Mouse (Mus musculus): ENCODE measurements around the gene Glt1d1.
A peak's percentile ranks its signal among the peaks of the same experiment; 100 is the strongest.

Glt1d1 gene

GRCm38 (mm10) chr5:127633188-127633587 is 1.1 kb downstream of the Glt1d1 start:
- DNase-seq: no peak

DNA sequence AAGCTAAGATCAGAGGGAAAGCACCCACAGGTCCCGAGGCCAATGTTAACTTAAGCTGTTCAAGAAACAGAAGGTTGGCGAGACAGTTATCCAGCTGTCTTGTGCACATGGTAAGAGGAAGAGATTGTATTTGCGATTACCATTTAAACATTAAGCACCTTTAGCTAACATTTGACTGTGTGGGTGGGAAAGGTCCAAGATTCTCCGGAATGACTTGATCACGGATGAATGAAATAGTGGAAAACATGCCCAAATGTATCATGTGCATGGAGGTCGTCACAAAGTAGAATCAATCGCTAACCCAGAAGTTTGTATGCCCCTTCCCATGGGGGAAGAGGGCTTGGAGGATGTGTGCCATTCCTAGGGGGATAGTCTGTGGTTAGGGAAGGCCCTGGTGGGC is 1.6 kb downstream of the Glt1d1 start:
- DNase-seq: no peak

GRCm38 (mm10) chr5:127637622-127638021 is 5.6 kb downstream of the Glt1d1 start:
- DNase-seq: peak; percentile 13

GRCm38 (mm10) chr5:127638177-127638576 is 6.1 kb downstream of the Glt1d1 start:
- no peak for DNase-seq

GRCm38 (mm10) chr5:127639067-127639605 is 7.1 kb downstream of the Glt1d1 start:
- no peak for DNase-seq

DNA sequence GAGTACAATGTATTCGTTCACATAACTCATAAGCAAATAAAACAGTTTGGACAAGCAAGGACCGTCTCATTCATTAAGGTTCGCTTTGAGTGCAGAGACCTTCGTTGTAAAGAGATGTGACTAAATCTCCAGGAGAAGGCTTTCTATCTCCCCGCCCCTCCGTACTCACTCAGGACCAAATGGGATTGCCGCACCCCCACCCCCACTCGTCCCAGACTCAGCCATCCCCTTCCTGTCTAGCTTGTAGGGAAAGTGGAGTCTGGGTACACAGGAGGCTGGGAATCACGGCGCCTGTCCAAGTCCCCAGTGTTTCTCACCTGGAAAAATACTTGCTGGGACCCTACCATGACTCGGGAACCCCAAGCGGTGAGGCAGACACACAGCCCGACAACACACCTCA is 7.6 kb downstream of the Glt1d1 start:
- DNase-seq: no peak

DNA sequence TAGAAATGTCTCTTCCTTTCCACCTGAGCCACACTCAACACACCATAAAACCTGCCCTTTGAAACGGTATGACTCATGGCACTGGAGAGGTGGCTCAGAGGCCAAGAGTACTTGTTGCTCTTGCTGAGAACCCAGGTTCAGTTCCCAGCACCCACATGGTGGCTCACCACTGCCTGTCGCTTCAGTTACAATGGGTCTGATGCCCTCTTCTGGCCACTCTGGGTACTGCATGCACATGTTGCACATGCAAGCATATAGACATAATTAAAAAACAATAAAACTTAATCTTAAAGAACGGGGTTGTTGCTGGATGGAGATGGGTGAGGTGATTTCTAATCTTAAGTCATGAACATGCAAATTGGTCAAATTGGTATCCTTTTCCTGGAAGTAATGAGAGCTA is 8.3 kb downstream of the Glt1d1 start:
- DNase-seq: no peak

DNA sequence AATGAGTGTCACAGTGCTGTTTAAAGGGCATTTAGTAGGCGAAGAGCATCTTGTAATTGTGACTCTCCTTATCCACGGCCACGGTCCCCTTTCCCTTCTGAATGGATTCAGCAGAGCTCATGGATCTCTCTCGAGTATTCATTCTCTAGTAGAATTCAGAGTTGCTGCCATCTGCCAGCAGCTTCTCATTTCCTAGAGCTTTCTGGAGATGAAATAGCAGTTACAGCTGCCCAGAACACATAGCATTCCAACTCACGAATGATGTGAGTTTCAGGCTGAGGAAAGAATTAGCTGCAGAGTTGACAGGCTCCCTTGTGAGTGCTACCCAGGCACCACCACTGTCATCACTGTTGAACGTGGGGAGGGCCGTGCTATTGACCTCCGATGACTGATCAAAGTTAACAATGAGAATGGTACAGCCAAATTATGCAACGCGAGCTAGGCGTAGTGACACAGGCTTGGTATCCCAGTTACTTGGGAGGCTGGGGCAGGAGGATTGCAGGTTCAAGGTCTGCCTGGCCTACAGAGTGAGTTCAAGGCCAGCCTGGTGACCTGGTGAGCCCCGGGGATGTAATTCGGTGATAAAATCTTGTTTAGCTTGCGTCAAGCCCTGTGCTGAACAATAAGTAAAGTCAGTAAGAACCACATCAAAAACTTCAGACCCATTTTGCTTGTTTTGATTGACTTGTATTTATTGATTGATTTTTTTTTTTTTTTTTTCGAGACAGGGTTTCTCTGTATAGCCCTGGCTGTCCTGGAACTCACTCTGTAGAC is 9.3 kb downstream of the Glt1d1 start:
- DNase-seq: no peak

DNA sequence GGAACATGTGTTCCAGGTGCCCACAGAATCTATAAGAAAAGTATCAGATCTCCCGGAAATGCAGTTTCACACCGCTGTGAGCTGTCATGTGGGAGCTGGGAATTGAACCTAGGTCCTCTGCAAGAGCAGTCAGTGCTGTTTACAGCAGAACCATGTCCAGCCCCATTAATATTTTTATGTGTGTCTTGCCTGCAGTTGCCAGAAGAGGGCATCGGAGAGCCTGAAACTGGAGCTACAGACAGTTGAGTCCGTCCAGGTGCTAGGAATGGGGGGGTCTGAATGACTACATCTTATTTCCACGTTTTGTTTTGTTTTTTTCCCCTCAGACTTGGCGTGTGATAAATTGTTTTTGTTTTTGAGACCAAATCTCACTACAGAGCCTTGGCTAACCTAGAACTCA is 16.0 kb downstream of the Glt1d1 start:
- DNase-seq: peak; percentile 33

DNA sequence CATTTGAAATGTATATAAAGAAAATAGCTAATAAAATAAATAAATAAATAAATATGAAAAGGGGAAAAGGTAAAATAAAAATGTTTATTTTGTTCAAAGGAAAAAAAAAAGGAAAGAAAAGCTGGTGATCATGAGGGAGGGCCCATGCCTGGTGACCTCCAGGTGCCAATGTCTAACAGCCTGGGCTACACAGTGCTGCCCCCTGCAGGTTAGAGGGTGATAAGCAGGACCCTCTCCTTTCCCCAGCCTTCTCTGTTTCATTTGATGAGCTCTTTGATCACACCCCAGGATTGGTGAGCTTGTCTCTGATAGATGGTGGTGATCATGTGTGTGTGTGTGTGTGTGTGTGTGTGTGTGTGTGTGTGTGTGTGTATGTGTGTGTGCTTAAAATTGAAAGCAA is 17.0 kb downstream of the Glt1d1 start:
- DNase-seq: peak; percentile 22

DNA sequence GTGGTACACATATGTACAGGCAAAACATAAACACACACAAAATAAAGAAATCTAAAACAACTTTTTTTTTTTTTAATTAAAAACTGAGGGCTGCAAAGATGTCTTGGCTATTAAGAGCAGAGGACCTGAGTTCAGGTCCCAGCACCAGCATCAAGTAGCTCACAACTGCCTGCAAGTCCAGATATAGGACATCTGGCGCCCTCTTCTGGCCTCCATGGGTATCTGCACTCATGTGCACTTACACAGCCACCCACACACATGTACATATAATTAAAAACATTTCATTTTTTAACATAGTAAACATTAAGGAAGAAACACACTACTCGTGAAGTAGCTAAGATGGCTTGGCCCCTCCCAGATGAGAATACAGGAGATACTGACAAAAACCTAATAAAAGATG is 26.2 kb downstream of the Glt1d1 start:
- no peak for DNase-seq

GRCm38 (mm10) chr5:127659312-127659711 is 27.2 kb downstream of the Glt1d1 start:
- DNase-seq: no peak

DNA sequence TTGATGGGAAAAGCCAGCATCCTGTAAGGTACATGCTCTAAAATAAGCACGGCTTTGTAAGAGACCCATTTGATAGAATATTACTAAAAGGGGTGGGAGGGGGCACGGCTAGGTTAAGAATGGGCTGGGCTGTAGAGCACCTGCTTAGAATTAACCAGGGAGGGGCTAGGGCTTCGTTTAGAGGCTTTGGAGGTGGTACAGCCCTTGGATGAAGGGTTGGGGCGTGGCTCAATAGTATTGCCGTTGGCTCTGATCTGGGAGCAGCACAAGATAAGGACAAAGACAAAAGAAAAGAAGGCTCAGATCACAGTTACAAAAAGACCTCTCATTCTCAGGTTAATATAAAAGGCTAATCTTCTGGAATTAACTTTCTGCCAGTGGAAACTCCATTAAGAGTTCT is 28.2 kb downstream of the Glt1d1 start:
- no peak for DNase-seq

DNA sequence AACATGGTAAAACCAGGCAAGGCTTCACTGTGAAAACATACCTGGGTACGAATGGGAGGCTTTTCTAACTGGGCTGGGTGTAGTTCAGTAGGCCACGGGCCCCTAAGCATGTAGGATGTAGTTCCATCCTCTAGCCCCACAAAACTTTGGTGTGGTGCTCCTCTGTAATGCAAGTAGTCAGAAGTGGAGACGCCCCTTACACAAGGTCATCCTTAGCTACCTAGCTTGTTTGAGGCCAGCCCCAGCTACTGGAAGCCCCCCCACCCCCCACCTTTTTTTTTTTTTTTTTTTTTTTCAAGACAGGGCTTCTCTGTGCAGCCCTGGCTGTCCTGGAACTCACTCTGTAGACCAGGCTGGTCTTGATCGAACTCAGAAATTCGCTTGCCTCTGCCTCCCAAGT is 28.9 kb downstream of the Glt1d1 start:
- no peak for DNase-seq

DNA sequence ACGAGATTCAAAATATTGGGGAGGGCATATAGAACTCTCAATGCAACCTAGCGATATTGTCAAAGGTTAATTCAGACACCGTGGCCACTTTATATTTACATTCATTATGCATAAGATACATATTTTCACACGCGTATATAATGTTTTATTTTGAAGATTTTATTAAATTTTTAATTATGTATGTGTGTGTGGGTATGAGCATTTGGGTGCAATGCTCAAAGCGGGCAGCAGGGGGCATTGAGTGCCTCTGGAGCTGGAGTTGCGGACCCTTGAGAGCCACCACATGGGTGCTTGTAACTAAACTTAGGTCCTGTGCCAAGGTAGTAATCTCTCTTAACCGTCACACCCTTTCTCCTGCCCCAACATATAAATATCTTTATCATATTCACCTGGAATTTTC is 41.9 kb downstream of the Glt1d1 start:
- no peak for DNase-seq

- DNase-seq: no peak
Measured at GRCm38 (mm10) chr5:127677561-127677960, 45.5 kb downstream of the Glt1d1 start.

DNA sequence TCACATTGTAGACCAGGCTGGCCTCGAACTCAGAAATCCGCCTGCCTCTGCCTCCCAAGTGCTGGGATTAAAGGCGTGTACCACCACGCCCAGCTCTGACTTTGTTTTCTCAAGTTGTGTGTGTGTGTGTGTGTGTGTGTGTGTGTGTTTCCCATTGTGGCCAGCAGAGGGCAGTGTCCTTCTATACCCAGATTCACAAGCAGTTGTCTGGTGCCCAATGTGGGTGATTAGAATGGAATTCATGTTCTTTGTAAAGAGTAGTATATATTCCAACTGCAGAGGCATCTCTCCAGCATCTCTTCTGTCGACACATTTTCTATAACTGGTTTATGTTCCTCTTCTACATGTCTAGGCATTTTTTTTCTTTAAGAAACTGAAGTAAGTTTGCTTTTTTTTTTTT is 46.4 kb downstream of the Glt1d1 start:
- no peak for DNase-seq

DNA sequence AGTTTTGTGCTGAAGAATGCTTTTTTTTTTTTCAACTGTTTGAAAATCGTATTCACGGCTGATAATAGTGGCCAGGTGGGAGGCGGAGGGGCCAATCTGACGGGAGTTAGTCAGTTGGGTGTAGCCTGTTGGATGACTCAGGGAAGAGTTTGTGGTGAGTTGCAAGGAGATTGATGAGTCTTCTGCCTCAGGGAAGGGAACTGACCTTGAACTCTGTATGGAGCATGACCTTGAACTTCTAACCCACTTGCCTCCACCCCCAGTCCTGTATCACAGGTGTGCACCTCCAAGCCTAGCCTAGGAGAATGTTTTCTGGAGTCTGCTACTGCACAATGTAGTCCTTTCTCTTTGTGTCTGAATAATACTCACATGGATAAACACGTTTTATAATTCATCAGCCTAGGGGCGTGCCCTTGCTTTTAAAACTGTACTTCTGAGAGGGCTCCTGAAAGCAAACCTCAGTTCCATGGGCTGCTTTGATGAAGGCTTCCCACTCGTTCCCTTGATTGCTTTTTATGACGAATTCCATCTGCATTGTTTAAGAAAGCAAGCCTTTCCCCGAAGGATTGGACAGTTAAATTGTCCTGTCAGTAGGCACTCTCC is 56.6 kb downstream of the Glt1d1 start:
- DNase-seq: no peak

DNA sequence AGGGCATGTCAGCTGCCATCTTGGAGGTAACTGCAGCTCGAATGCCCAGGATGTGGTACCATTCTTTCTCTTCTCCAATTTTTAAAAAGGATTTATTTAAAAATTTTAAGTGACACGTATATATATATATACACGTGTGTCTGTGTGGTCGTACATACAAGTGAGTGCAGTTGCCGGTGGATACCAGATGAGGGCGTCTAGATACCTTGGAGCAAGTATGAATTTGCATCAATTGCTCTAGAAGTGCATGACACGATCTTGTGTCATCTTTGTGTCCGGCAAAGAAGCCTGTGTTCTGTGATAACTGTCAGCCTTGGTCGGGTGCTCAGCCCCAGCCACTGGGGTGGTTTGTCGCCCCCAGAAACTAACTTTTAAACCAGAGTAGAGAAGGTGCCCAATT is 59.0 kb downstream of the Glt1d1 start:
- no peak for DNase-seq

DNA sequence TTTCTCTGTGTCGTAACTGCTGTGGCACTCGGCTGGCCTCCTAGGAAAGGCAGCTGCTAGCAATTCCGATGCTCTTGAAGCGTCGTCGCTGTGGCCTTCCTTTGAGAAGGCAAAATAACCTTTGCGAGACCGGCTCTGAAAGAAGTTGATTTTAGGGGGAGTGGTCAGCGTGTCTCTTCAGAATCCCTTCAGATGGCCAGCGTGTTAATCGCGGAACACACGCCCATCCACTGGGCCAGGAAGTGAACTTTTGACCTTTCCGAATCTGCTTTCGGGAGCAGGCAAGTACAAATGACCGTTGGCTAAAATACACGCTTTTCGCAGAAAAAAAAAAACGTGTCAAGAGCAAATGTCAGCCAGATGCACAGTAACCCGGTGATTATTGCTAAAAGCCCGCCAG is 59.5 kb downstream of the Glt1d1 start:
- peak; percentile 36 for DNase-seq

DNA sequence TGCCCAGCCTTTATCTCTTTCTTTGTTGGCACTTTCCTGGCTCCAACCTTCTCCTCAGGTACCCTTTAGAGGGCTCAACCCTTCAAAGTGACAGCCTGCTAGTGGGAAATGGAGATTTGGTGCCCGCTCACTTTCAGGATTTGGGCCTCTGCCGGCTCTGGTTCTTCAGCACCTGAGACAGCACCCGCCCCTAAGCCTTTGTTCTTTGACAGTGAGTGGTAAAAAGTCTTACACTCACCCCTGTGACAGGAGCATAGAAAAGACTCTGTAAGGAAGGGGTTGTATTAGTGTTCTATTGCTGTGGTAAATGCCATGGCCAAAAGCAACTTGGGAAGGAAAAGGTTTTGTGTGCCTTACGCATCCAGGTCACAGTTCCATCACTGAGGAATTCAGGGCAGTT is 63.8 kb downstream of the Glt1d1 start:
- DNase-seq: no peak

DNA sequence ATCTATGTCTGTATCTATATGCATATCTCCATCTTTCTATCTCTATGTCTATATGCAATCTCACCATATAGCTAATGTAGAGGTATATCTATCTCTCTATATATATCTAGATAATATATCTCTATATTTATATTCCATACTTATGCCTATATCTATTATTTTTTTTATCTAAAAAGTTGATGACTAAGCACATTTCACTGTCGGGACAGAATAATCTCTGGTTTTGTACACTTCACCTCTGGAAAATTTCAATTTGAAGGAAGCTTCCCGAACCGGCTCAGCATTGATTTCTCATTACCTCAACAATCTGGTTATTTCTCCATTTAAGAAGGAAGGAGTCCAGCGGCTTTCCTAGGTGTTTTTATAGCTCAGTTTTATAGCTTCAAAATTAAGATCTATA is 64.5 kb downstream of the Glt1d1 start:
- DNase-seq: no peak

GRCm38 (mm10) chr5:127698525-127698924 is 66.5 kb downstream of the Glt1d1 start:
- DNase-seq: no peak

- DNase-seq: no peak
Measured at GRCm38 (mm10) chr5:127699679-127700078, 67.6 kb downstream of the Glt1d1 start.

- DNase-seq: no peak
Measured at GRCm38 (mm10) chr5:127700156-127700555, 68.1 kb downstream of the Glt1d1 start.
